Mouse (Mus musculus): ENCODE data around the gene Nod2.
"Not testable (repeated sequence)": the region's sequence is repeated elsewhere in the genome, so short reads cannot be mapped to it uniquely, and the experiment has no call there.

The Nod2 gene

GRCm38 (mm10) chr8:88633343-88633765 lies 13.8 kb upstream of the Nod2 start:
- no peak for DNase-seq (ENCODE audit: low spot score)

- no peak for DNase-seq (ENCODE audit: low spot score)
These were observed 11.4 kb upstream of the Nod2 start, which contains the start of gene Snx20 for GRCm38 (mm10) chr8:88635474-88636397. Gene Snx20 (minus strand): TSS chr8:88636128.

- DNase-seq (ENCODE audit: low spot score), result no peak
These were observed 9.8 kb upstream of the Nod2 start for GRCm38 (mm10) chr8:88637092-88638000.

GRCm38 (mm10) chr8:88638908-88639307 lies 8.2 kb upstream of the Nod2 start:
- DNase-seq (ENCODE audit: low spot score), result no peak

GRCm38 (mm10) chr8:88642734-88643564 lies 4.2 kb upstream of the Nod2 start:
- DNase-seq (ENCODE audit: low spot score), result no peak

GRCm38 (mm10) chr8:88648322-88648721 lies 1.2 kb downstream of the Nod2 start:
- no peak for DNase-seq (ENCODE audit: low spot score)

GRCm38 (mm10) chr8:88650016-88650708 lies 3.0 kb downstream of the Nod2 start:
- DNase-seq (ENCODE audit: low spot score), result no peak

GRCm38 (mm10) chr8:88651122-88651521 lies 4.0 kb downstream of the Nod2 start:
- DNase-seq (ENCODE audit: low spot score), result not testable (repeated sequence)

- no peak for DNase-seq (ENCODE audit: low spot score)
These were observed 8.2 kb downstream of the Nod2 start for GRCm38 (mm10) chr8:88655334-88655733.

GRCm38 (mm10) chr8:88659873-88660272 lies 12.8 kb downstream of the Nod2 start:
- no peak for DNase-seq (ENCODE audit: low spot score)

GRCm38 (mm10) chr8:88662401-88662821 lies 15.3 kb downstream of the Nod2 start:
- DNase-seq (ENCODE audit: low spot score), result no peak

GRCm38 (mm10) chr8:88664121-88664520 lies 17.0 kb downstream of the Nod2 start:
- DNase-seq (ENCODE audit: low spot score), result no peak

GRCm38 (mm10) chr8:88664947-88665346 lies 17.8 kb downstream of the Nod2 start:
- DNase-seq (ENCODE audit: low spot score), result no peak

- DNase-seq (ENCODE audit: low spot score), result no peak
These were observed 19.3 kb downstream of the Nod2 start for GRCm38 (mm10) chr8:88666435-88666834.

- peak; percentile 21 for DNase-seq (ENCODE audit: low spot score)
These were observed 21.4 kb downstream of the Nod2 start for GRCm38 (mm10) chr8:88668400-88669086.

- DNase-seq (ENCODE audit: low spot score), result no peak
These were observed 23.7 kb downstream of the Nod2 start for GRCm38 (mm10) chr8:88670782-88671181.

- no peak for DNase-seq (ENCODE audit: low spot score)
These were observed 24.5 kb downstream of the Nod2 start for GRCm38 (mm10) chr8:88671575-88671974.

- DNase-seq (ENCODE audit: low spot score), result no peak
These were observed 26.7 kb downstream of the Nod2 start for GRCm38 (mm10) chr8:88673859-88674258.

- no peak for DNase-seq (ENCODE audit: low spot score)
These were observed 28.5 kb downstream of the Nod2 start for GRCm38 (mm10) chr8:88675372-88676165.

GRCm38 (mm10) chr8:88677071-88677470 lies 30.0 kb downstream of the Nod2 start:
- DNase-seq (ENCODE audit: low spot score), result no peak
